Mouse (Mus musculus) layer of hippocampus, postnatal 36 days (tissue): ENCODE measurements around the gene Ispd. TPM values are rescaled to one million over a fixed set of nuclear protein-coding genes. Genes with fewer than 3 reads are reported as not detected.

ENCODE experiments used
- DNase-seq, 2 experiments: peaks; one replicate each; pipeline ENCODE4 v3.0.0; 2022
- total RNA-seq, 2 experiments: library from RNA; stranded (reverse); gene quantifications; 2 replicates each; pipeline ENCODE4 v1.2.3; 2021

The Ispd gene
- total RNA-seq, 2 experiments from 2014 or later: 14.0 to 15.5 TPM

DNA sequence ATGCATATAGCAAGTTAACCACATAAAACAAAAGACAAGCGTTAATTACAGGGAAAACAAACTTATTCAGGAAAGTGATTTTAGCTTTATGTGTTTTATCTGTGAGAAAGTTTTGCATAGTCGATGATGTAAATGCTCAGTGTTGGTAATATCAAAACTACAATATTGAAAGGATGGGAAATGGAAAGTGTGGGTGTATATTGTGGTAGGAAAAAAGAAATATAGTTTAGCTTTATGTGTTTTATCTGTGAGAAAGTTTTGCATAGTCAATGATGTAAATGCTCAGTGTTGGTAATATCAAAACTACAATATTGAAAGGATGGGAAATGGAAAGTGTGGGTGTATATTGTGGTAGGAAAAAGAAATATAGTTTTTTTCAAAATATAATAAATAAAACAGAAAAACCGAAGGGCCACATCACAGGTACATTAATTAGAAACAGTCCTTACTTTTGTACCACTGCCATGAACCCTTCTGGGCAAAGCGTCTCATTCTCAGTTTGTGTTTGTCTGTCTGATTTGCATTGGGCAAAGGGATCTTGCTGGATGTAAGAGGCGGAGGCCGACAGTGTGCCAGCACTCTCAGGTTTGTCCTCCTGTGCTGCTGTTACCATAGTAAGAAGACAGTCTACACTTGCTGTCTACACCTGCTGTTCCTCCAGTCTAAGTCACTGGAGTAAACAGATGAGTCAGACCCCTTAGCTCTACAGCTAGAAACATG lies 87.2 kb downstream of the Ispd start:
- DNase-seq: no peak

GRCm38 (mm10) chr12:36471411-36471810 lies 90.2 kb downstream of the Ispd start:
- DNase-seq: no peak

DNA sequence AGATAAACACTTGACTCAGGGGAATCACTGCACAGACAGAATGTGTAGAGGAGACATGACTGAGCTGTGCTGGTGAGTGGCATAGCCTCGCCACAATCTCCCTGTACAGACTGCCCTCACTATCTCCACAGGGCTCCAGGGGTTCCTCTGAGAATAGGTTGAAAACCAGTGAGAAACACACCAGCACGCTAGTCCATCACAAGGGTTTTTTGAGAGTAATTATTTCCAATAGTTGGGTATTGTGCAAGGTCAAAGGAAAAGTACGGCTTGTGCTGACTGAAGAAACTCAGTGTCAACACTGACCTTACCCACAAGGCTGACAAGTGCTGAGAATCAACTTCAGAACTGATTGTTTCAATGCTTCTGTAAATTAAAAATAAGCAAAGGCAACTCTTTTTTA lies 92.9 kb downstream of the Ispd start:
- no peak for DNase-seq

DNA sequence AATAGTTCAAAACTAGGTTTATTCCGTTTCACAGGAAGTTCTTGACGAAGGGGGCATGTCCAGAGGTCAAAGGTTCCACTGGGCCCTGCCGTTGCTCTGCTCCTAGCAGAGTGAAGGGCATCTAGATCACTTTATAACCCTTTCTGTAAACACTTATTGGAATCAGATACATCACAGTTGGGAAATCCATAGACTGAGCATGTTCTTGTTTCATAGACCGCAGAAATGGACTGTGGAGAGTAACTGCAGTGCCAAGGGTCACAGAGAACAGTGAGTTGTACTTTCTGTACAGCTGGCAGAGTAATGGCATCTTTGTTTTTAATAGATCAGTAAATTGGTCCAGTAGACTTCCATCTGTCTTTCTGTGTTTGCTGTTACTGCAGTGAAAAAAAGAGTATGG lies 94.0 kb downstream of the Ispd start:
- DNase-seq: no peak

- DNase-seq: no peak
These were observed 95.2 kb downstream of the Ispd start for GRCm38 (mm10) chr12:36476476-36476875.

DNA sequence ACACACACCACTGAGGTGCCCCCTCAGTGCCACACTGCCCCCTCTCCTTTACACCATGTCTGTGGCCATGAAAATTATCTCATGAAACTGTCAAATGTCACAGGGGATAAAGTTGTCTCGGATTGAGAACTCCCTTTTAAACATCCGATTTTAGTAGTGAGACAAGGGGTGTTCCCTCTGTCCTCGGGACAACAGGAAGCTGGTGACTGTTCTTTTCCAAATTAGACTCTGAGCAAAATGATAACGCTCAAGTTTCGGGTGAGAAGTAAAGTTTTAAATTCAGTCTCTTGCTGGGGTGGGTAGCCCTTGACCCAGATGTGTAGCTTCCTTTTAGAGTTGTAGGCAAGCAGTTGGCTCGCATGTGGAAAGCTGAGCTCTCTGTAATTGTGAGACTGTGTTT lies 96.3 kb downstream of the Ispd start:
- no peak for DNase-seq

GRCm38 (mm10) chr12:36477926-36478325 lies 96.7 kb downstream of the Ispd start:
- DNase-seq: no peak

DNA sequence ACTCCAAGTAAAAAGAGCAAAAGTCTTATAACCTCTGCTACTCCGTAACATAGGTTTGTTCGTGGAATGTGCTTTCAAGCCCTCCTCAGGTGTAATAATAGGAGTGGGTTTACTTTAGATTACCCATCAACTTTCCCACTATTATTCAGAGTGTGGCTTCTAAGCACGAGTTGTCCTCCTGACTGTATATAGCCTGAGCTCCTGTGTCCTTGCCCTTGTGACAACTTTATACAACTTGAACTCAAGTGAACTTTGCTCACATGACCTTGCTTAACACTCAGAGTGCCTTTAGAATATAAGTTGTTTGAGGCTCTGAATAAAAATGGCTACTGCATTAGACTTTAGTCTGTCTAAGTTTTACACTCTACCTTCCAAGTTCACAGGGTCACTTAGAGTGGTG lies 100.5 kb downstream of the Ispd start:
- DNase-seq: no peak

DNA sequence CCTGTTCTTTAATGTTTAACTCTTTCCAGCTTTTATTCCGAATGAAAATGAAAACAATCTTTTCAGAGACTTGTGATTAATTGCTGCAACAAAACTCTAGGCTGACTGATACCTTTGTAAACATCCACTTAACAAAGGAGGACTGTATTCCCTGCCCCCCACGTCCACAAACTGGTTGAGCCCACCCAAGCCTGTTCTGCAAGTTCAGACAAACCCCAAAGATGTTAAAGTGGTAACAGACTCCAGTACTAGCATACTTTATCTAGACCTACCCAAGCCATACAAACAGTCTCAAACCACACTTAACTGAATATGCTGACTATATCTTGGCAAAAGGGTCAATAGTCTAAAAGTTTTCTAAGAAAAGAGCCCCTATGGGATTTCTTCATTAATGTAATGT lies 102.1 kb downstream of the Ispd start:
- DNase-seq: no peak

- DNase-seq: no peak
These were observed 116.3 kb downstream of the Ispd start for GRCm38 (mm10) chr12:36497565-36497964.

GRCm38 (mm10) chr12:36507111-36507903 lies 126.1 kb downstream of the Ispd start:
- DNase-seq: no peak

- no peak for DNase-seq
These were observed 128.8 kb downstream of the Ispd start for GRCm38 (mm10) chr12:36509954-36510642.

- DNase-seq: no peak
These were observed 140.5 kb downstream of the Ispd start for GRCm38 (mm10) chr12:36521774-36522173.

GRCm38 (mm10) chr12:36523515-36523914 lies 142.3 kb downstream of the Ispd start:
- DNase-seq: no peak

- no peak for DNase-seq
These were observed 149.7 kb downstream of the Ispd start for GRCm38 (mm10) chr12:36530920-36531319.

- DNase-seq: no peak
These were observed 150.3 kb downstream of the Ispd start for GRCm38 (mm10) chr12:36531421-36532072.

DNA sequence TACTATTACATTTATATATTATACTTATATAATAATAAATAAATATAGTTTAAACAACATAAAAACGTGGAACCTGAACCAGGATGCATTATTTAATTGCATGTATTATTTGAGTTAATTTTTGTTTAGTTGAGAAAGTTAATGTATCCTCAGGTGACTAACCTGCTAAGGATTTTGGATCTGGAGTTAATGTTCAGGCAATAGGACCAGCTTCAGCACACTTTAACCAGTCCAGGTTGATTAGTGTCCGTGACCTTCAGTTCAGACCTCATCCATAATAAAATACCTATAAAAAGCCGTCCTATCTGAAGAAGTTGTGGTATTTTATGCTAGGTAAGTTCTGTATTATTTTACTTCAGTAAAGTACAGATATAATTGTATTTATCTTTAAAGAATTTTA lies 151.3 kb downstream of the Ispd start:
- no peak for DNase-seq

DNA sequence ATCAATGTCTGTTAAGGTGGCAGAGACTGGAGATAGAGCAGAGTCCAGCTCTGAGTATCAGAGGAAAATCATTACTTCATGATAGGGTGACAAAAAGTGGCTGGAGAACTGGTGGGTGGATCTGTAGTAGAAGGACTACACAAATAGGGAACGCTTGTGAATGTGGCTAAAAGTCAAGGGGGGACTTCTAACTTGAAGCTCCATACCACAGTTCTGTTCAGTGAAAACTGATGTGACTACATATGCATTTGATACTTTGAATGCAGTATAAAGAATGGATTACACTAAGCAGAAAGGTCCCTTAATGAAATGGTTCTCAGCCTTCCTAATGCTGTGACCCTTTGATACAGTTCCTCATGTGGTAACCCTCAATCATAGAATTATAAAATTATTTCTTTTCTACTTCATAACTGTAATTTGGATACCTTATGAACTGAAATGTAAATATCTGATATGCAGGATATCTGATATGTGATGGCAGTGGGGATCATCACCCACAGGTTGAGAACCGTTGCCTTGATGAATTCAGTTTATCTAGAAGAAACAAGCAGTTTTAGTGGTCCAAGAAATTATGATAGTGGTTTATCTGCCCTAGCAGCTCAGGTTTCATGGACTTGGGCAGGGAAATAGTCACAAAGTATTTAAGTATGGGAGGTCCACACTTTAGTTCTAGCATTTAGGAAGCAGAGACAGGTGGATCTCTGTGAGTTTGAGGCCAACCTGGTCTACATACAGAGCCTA lies 152.1 kb downstream of the Ispd start:
- no peak for DNase-seq

DNA sequence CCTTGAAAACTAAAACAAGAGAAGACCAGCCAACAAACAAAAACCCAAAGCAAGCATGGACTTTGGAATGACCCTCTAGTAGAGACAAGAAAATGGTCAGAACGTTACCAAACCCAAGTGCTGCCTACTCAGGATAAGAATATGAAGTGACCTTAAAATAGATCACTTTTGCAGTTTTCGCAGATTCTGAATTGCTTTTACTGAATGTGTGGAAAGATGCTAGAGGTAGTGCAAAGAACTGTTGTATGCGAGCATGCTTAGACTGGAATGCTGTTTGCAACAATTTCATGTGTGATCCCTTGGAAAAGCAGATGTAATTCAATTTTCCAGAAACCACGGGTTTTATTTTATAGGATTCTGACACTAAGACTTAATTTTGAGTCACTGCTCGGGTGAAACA lies 153.3 kb downstream of the Ispd start:
- DNase-seq: no peak

- DNase-seq: no peak
These were observed 164.1 kb downstream of the Ispd start for GRCm38 (mm10) chr12:36545318-36545717.

DNA sequence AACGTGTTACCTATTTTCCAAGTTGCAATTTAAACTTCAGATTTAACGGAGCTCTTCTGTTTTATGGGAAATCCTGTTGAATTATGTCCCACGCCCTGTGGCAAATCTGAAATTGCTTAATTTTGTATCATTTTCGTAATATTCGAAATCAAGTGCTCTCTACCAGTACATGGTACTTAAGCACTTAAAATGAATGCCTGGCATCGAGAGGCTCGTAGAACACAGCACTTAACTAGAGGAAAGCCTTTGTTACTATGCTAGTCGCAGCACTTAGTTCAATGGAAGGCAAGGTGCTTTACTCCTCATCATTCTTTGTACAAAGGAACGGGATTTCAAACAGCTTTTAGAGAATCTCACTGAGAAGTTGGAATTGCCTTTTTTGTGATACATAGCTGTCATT lies 168.2 kb downstream of the Ispd start:
- no peak for DNase-seq

DNA sequence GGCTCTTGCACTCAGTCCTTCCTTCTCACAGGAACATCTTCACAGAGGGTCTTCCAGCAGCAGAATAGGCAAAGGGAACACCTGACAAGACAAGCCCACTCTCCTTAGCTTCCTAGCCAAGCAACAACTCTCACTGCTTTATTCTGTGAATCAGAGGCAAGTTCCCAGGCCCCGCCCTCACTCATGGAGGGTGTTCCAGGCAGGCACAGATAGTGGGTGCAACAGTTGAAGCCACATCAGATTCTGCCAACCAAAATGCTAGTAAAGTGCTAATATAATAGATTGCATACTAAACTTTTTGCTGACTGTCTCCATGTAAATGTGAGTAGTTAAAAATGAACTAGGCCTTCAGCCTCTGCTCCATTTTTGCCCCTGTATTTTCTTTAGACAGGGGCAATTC lies 173.4 kb downstream of the Ispd start:
- no peak for DNase-seq
